Mouse (Mus musculus) regulatory T cell (primary cell): ENCODE results near the gene Rbmx.

Experiments used
- in situ Hi-C: fragments of 300-600 bp; cut with MboI, MseI; formaldehyde crosslinking; loops from one replicate; pipeline ENCODE4 v1.15.1; 2025; ENCODE audit warnings: high pct_unique_total_duplicates

The Rbmx gene

GRCm38 (mm10) chrX:57392367-57393246 lies at the start of gene Rbmx:
Rbmx (minus strand) TSS chrX:57393036.
- in situ Hi-C loops, result no loop called here

- in situ Hi-C loops, result no loop called here
Observed at GRCm38 (mm10) chrX:57433897-57434296, 41.1 kb upstream of the Rbmx start.

GRCm38 (mm10) chrX:57431610-57432009 lies 38.8 kb upstream of the Rbmx start:
- in situ Hi-C loops, result no loop called here

GRCm38 (mm10) chrX:57408769-57409168 lies 15.9 kb upstream of the Rbmx start, which contains the start of gene Gm364:
Gm364 (plus strand) TSS chrX:57409154.
- in situ Hi-C loops, result no loop called here

GRCm38 (mm10) chrX:57403651-57404050 lies 10.8 kb upstream of the Rbmx start:
- in situ Hi-C loops, result no loop called here

GRCm38 (mm10) chrX:57401388-57401787 lies 8.6 kb upstream of the Rbmx start:
- in situ Hi-C loops, result no loop called here

- in situ Hi-C loops, result no loop called here
Observed at GRCm38 (mm10) chrX:57393412-57393811, 576 bp upstream of the Rbmx start.

GRCm38 (mm10) chrX:57380915-57381314 lies 11.9 kb downstream of the Rbmx start:
- in situ Hi-C loops, result no loop called here

- in situ Hi-C loops, result no loop called here
Observed at GRCm38 (mm10) chrX:57378579-57378978, 14.3 kb downstream of the Rbmx start.

- in situ Hi-C loops, result no loop called here
Observed at GRCm38 (mm10) chrX:57377096-57377495, 15.7 kb downstream of the Rbmx start.

GRCm38 (mm10) chrX:57374029-57374428 lies 18.8 kb downstream of the Rbmx start:
- in situ Hi-C loops, result no loop called here

GRCm38 (mm10) chrX:57373543-57373942 lies 19.3 kb downstream of the Rbmx start:
- in situ Hi-C loops, result no loop called here

GRCm38 (mm10) chrX:57372965-57373364 lies 19.9 kb downstream of the Rbmx start:
- in situ Hi-C loops, result no loop called here

- in situ Hi-C loops, result no loop called here
Observed at GRCm38 (mm10) chrX:57364891-57365569, 27.8 kb downstream of the Rbmx start.

GRCm38 (mm10) chrX:57359316-57359715 lies 33.5 kb downstream of the Rbmx start:
- in situ Hi-C loops, result no loop called here

- in situ Hi-C loops, result no loop called here
Observed at GRCm38 (mm10) chrX:57339220-57339619, 53.6 kb downstream of the Rbmx start.

- in situ Hi-C loops, result no loop called here
Observed at GRCm38 (mm10) chrX:57338371-57339211, 54.2 kb downstream of the Rbmx start, which contains the start of gene Arhgef6. Arhgef6 (minus strand) TSS chrX:57338729.

GRCm38 (mm10) chrX:57337582-57337981 lies 55.3 kb downstream of the Rbmx start:
- in situ Hi-C loops, result no loop called here

GRCm38 (mm10) chrX:57336958-57337357 lies 55.9 kb downstream of the Rbmx start:
- in situ Hi-C loops, result no loop called here

- in situ Hi-C loops, result no loop called here
Observed at GRCm38 (mm10) chrX:57335313-57335712, 57.5 kb downstream of the Rbmx start.
